Mouse (Mus musculus) stomach, adult 2 months (tissue): ENCODE measurements around the gene Olfr1057. TPM values are rescaled to one million over a fixed set of nuclear protein-coding genes. Genes with fewer than 3 reads are reported as not detected.

Source experiments
- polyA plus RNA-seq: library from polyadenylated mRNA; depleted of rRNA; stranded (reverse); fragments of >200 nt; gene quantifications from 2 replicates; pipeline ENCODE4 v1.2.3, GENCODE M21; 2012; rRNA removed

Gene Olfr1057
- not detected in 2 replicates for polyA plus RNA-seq

DNA sequence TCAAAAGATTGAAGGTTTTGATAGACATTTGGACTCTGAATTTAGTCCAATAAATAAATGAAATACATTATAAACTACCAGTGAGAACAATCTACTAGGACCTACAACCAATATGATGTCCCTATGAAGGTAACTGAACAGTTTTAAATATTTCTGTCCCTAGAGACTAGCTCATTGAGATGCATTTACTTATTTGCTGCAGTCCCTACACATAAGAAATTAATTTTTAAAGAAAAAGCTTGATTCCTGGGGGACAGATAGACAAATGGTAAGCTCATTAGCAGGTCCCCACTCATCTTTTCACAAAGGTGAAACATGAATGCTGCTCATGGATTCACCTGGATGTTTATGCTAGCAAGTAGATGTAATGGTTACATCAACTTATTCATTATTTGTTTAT lies at the start of gene Olfr1057:
Gene Olfr1057, minus strand, starts transcription at position 101 of the 400 bp plus-strand sequence.

DNA sequence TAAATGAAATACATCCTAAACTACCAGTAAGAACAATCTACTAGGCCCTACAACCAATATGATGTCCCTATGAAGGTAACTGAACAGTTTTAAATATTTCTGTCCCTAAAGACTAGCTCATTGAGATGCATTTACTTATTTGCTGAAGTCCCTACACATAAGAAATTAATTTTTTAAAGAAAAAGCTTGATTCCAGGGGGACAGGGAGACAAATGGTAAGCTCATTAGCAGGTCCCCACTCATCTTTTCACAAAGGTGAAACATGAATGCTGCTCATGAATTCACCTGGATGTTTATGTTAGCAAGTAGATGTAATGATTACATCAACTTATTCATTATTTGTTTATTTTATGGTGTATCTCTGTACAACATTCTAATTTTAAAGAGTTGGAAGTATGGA lies 48.5 kb upstream of the Olfr1057 start, which contains the start of gene Olfr1062:
Gene Olfr1062, minus strand, starts transcription at position 101 of the 400 bp plus-strand sequence.

DNA sequence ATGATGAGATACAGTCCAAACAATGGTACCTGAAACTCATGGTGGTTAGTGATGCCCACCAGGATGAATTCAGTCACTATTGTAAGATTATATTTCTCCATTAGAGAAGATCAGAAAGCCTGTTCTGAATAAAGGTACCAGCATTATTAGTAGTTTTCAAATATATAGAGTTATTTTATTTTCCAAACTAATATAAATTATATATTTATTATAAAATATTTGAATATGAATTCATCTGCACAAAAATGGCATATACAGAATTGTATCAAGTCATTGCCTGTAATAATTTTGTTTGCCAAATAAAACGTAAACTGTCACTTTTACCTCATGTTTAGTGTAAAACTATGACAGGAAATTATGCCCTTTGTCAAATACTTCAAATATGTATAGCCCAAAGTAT lies 35.8 kb upstream of the Olfr1057 start, which contains the start of gene Olfr1061:
Gene Olfr1061, minus strand, starts transcription at position 101 of the 400 bp plus-strand sequence.

DNA sequence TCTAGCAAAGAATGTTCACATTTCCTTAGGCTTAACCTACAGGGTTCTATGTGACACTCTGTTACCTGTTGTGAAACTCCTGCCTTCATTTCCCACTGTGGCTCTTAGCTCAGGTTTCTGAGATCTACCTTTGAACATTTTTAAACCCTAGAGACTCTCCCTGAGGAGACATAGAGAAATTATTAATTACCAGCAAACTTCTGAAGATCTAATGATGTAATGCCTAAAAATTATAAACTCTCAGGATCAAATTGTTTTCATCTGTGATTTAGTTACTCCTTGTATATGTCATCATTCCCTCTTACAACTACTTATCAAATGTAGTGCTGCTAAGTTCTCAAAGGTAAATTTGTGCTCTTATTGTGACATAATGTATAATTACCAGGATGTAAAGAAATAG lies 10.3 kb upstream of the Olfr1057 start, which contains the start of gene Olfr1058:
Gene Olfr1058, minus strand, starts transcription at position 101 of the 400 bp plus-strand sequence.

DNA sequence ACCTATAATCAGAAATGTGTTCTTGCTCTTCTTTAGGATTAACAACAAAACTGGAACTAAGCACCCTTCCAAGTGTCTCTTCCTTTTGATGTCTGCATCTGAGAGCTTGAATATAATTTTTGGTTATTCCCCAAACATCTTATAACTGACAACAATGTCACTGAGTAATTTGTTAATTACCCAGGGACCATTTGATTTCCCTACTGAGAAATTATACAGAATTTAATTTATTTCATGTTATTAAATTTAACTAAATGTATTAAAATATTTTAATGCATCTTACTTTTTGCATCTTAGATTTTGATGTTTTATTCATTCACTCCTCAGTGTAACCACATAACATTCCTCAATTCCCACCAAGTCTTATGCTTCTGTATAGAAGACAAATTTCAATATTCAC lies 15.8 kb downstream of the Olfr1057 start, which contains the start of gene Olfr1056:
Gene Olfr1056, minus strand, starts transcription at position 101 of the 400 bp plus-strand sequence.

DNA sequence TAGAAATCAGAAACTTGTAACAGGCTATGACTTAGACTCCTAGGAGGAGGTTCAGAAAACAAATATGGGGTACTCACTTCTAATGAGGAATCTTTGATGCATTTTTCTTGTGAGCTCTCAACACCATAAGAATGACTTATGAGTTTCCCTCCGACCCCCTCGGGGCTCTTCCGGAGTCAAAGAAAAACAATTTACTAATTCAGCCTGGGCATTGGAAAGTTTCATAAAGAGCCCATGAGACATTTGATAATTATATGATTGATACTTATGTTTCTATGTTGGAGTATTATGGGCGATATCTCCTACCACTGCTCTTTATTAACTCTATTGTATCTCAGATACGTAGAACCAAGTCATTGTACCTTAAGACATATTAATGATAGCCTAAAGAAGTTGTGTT lies 28.0 kb downstream of the Olfr1057 start, which contains the start of gene Olfr1055:
Gene Olfr1055, minus strand, starts transcription at position 101 of the 400 bp plus-strand sequence.

DNA sequence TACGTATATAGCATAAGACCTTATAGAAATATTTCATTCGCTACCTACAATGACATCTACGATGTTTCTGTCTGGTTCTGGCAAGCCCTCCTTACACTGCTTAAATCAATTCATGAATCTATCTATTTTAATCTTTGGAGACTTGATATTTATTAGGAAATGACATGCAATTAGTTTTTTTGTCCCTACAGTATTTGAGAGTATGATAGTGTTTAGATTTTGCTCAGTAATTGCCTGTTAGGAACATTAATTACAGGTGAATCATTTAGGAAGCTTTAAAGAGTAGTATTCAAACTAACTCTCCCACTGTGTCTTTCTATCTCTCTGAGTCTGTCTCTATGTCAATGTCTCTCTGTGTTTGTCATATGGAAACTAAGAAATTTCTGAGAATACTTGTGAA lies 42.9 kb downstream of the Olfr1057 start, which contains the start of gene Olfr1054:
Gene Olfr1054, minus strand, starts transcription at position 101 of the 400 bp plus-strand sequence.

Other genes with a start within 250 kb of the Olfr1057 start
- not detected in 2 replicates for gene Olfr1039, start 242.5 kb downstream of the Olfr1057 start, polyA plus RNA-seq
- not detected in 2 replicates for gene Olfr1040, start 231.7 kb downstream of the Olfr1057 start, polyA plus RNA-seq
- not detected in 2 replicates for gene Olfr1042, start 216.6 kb downstream of the Olfr1057 start, polyA plus RNA-seq
- not detected in 2 replicates for gene Olfr1043, start 210.9 kb downstream of the Olfr1057 start, polyA plus RNA-seq
- not detected in 2 replicates for gene Olfr1044, start 200.6 kb downstream of the Olfr1057 start, polyA plus RNA-seq
- gene Olfr52, start 192.7 kb downstream of the Olfr1057 start, polyA plus RNA-seq = not detected in 2 replicates
- not detected in 2 replicates for gene Olfr1045, start 175.4 kb downstream of the Olfr1057 start, polyA plus RNA-seq
- gene Olfr1046, start 159.1 kb downstream of the Olfr1057 start, polyA plus RNA-seq = not detected in 2 replicates
- not detected in 2 replicates for gene Olfr1047, start 147.0 kb downstream of the Olfr1057 start, polyA plus RNA-seq
- gene Olfr1048, start 138.1 kb downstream of the Olfr1057 start, polyA plus RNA-seq = not detected in 2 replicates
- gene Olfr1049, start 120.1 kb downstream of the Olfr1057 start, polyA plus RNA-seq = not detected in 2 replicates
- not detected in 2 replicates for gene Olfr1051, start 99.3 kb downstream of the Olfr1057 start, polyA plus RNA-seq
- gene Olfr1052, start 85.9 kb downstream of the Olfr1057 start, polyA plus RNA-seq = not detected in 2 replicates
- not detected in 2 replicates for gene Olfr1053, start 63.1 kb downstream of the Olfr1057 start, polyA plus RNA-seq
- gene Olfr1054, start 43.0 kb downstream of the Olfr1057 start, polyA plus RNA-seq = not detected in 2 replicates
- gene Olfr1055, start 28.1 kb downstream of the Olfr1057 start, polyA plus RNA-seq = not detected in 2 replicates
- gene Olfr1056, start 15.9 kb downstream of the Olfr1057 start, polyA plus RNA-seq = not detected in 2 replicates
- not detected in 2 replicates for gene Olfr1058, start 10.2 kb upstream of the Olfr1057 start, polyA plus RNA-seq
- gene Olfr1061, start 35.7 kb upstream of the Olfr1057 start, polyA plus RNA-seq = not detected in 2 replicates
- gene Olfr1062, start 48.4 kb upstream of the Olfr1057 start, polyA plus RNA-seq = not detected in 2 replicates
- not detected in 2 replicates for gene Olfr1065, start 72.2 kb upstream of the Olfr1057 start, polyA plus RNA-seq
- gene Olfr1066, start 77.9 kb upstream of the Olfr1057 start, polyA plus RNA-seq = not detected in 2 replicates
- not detected in 2 replicates for gene Olfr228, start 109.0 kb upstream of the Olfr1057 start, polyA plus RNA-seq
- not detected in 2 replicates for gene Olfr1076, start 130.1 kb upstream of the Olfr1057 start, polyA plus RNA-seq
- gene Olfr1079, start 164.1 kb upstream of the Olfr1057 start, polyA plus RNA-seq = not detected in 2 replicates
- gene Olfr1080, start 179.8 kb upstream of the Olfr1057 start, polyA plus RNA-seq = not detected in 2 replicates
- not detected in 2 replicates for gene Olfr1082, start 220.6 kb upstream of the Olfr1057 start, polyA plus RNA-seq